Mouse (Mus musculus) retina, embryonic 14.5 days (tissue): ENCODE results near the gene Olfr1447.

Experiments
- DNase-seq: peaks from one replicate; pipeline ENCODE4 v3.0.0-alpha.2; 2015; ENCODE audit warnings: low spot score

Gene Olfr1447

DNA sequence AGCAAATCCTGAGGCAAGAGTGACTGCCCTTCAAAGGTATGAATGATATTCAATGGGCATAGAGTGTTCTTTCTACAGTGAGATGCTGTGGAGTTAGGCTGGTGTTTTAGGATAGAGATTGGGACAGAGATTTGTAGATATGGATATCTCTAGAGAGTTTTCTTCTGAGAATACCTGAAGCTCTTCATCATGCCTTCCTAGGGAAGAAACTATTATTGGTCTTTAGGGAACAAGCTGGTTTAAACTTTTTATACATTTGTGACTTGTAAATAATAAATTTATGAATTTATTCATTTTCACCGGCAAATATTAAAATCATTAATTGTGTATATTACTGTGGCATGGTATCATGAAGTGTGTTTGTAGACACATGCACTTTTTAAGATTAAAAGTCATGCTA, at the start of gene Olfr1447:
Gene Olfr1447, minus strand, starts transcription at position 101 of the 400 bp plus-strand sequence.
- DNase-seq: no peak

DNA sequence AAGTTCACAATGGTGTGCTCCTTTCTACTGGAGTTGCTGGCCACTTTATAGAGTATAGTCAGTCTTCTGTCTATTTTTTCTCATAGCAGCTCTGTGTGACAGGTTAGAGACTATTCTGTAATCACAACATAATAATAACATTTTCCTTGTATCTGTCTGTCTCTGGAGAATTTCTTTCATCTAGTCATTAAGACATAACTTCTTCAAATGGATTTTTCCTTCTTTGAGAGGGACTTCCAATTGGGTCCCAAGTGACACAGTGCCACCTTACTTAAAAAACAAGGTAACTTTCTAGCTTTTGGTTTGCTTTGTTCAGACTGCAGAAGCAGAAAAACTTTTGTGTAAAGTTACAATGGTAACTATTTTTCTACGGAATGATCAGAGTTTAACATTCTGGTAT, 46.4 kb upstream of the Olfr1447 start, which contains the start of gene Olfr1450:
Gene Olfr1450, plus strand, starts transcription at position 301 of the 400 bp plus-strand sequence.
- no peak for DNase-seq

DNA sequence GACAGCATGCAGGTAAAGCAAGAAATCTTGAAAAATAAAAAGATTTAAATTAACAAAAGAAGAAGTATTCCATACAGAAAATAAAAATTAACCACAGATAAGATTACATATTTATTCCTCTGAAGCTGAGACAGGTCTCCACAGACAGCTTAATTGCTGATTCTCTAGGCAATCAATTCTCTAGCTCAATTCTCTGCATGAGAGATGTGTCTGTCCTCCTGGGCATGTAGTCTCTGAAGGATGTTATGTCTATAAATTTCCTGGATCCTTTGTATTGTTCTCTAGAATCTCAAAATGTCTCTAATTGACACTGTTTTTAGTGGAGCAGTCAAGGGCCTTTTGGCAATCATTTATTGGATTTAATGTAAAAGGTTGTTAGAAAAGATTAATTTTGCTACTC, 27.0 kb upstream of the Olfr1447 start, which contains the start of gene Olfr1449:
Gene Olfr1449, plus strand, starts transcription at position 301 of the 400 bp plus-strand sequence.
- no peak for DNase-seq

DNA sequence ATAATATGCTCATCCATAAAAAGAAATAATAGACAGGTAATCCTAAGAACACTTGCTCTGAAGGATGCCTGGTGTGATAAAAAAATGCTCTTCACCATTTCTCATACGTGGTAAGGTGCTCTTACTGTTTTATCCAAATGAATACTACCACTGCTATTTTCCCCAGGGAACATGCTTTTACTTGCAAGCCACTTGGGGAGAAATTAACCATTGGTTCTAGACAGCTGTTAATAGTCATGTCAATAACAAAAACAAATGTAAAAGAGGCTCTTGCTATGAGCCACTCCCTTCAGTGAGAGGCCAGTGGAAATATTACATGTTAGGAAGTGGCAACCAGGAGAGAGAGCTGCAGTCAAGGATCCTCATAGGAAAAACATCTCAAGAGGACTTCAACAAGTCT, 20.8 kb upstream of the Olfr1447 start, which contains the start of gene Olfr1448:
Gene Olfr1448, minus strand, starts transcription at position 101 of the 400 bp plus-strand sequence.
- no peak for DNase-seq

DNA sequence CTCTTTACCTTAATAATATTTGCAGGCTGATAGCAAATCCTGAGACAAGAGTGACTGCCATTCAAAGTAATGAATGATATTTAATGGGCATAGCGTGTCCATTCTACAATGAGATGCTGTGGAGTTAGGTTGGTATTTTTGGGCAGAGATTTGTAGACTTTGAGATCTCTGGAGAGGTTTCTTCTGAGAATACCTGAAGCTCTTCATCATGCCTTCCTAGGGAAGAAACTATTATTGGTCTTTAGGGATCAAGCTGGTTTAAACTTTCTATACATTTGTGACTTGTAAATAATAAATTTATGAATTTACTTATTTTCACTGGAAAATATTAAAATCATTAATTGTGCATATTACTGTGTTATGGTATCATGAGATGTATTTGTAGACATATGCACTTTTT, 10.1 kb downstream of the Olfr1447 start, which contains the start of gene Olfr1446:
Gene Olfr1446, minus strand, starts transcription at position 101 of the 400 bp plus-strand sequence.
- no peak for DNase-seq

DNA sequence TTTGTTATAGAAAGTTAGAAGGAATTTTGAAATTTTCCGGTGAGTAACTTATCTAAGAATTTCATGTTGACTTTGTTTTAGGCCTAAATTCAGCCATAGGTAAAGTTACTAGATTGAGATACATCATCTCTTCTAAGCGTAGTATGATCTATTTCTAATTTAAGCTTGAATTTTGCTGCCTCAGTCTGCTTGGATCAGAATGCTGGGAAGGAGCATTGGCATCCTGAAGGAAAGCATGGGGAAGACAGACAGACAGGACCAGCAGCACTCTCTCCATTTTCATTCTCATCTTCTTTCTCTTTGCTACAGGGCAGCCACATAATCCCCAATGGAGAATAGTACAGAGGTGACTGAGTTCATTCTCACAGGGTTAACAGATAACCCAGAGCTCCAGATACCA, 20.0 kb downstream of the Olfr1447 start, which contains the start of gene Olfr1445:
Gene Olfr1445, plus strand, starts transcription at position 301 of the 400 bp plus-strand sequence.
- no peak for DNase-seq

DNA sequence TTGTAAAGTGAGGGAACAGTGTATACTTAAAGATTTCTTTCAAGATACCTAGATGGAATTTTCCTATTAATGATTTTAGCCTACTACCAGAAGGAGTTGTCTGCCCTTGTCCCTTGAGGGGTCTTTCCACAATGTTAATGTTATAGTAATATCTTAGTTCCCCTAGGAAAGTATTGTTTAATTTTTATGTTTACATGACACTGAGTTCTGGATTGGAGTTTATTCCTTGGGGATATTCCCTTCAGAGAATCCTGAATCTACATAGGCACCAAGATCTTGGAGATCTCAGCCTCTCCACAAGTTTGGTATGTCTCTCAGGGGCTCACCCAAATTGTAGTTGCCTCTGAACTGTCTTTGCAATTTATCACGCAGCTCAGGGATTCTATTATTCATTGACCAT, 46.6 kb downstream of the Olfr1447 start, which contains the start of gene Olfr1444:
Gene Olfr1444, plus strand, starts transcription at position 301 of the 400 bp plus-strand sequence.
- DNase-seq: no peak
